Mouse (Mus musculus) lung, postnatal 25 days (tissue): ENCODE measurements around the gene Hipk4.

Source experiments
- DNase-seq: peaks from one replicate; pipeline ENCODE4 v3.0.0; 2022; ENCODE audit warnings: low spot score

The Hipk4 gene

DNA sequence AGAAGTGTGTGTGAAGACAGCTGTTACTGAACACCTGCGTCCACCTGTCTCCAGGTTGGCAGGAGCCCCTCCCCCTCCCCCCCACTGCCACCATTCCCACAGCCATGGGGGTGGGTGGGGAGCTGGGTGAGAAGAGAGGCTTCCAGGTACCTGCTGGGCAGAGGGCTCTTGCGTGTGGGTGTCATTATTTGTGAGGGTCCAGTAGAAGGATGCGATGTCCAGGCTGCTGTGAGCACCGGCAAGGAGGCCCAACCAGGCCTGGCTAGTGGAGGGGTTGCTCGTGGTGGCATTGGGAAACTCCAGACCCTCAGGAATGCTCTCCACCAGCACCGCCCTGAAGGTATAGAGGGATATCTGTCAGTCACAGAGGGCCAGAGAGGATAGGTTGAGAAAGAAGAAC lies 17.9 kb downstream of the Hipk4 start:
- no peak for DNase-seq

- DNase-seq: peak; percentile 54
Measured at GRCm38 (mm10) chr7:27541431-27541830, 18.4 kb downstream of the Hipk4 start.

- DNase-seq: no peak
Measured at GRCm38 (mm10) chr7:27541922-27542321, 18.9 kb downstream of the Hipk4 start.

DNA sequence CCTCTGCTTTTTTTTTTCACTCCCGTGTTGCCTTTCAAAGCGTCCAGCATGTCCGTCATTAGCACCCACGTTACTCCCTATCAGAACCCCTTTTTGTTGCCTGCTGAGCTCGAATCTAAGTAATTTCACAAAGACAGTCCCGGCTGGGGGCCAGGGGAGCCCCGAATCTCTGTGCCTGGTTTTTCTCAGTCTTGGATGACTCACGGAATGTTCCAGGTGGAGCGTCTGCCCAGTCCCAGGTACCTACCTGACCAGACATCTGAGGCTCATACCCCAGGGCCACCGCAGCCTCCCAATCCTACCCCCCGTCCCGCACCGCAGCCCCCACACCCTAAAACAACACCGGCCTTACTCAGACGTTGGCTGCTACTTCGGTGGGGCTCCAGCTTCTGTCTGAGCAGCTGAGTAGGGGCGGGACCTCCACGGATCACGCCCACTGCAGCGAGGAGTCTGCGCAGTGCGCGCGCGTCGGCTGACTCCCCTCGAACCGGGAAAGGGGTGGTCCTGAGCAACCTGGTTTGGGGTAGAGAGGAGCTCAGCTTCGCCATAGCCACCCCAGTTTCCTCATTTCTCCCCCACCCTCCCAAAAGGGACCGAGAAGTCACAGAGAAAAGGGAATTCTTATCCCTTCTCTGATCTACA lies 19.4 kb downstream of the Hipk4 start:
- peak; percentile 82 for DNase-seq

- DNase-seq: no peak
Measured at GRCm38 (mm10) chr7:27543065-27543464, 20.0 kb downstream of the Hipk4 start.

DNA sequence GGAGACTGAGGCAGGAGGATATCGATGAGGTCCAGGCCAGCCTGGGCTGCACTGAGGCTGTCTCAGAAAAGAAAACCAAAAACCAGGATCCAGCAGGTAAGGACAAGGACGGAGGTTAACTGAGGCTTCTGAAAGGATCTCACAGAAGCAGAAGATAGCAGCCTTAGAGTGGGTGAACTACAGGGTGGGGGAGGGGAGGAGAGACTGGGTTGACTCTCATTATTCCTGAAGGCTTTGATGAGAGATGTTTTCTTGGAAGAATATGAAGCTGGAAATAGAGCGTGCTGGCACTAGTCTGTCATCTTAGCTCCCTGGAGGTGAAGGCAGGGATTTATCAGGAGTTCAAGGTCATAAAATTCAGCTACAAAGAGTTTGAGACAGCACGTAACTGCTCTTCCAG lies 20.8 kb downstream of the Hipk4 start:
- DNase-seq: no peak

GRCm38 (mm10) chr7:27544675-27545370 lies 21.8 kb downstream of the Hipk4 start:
- peak; percentile 54 for DNase-seq

DNA sequence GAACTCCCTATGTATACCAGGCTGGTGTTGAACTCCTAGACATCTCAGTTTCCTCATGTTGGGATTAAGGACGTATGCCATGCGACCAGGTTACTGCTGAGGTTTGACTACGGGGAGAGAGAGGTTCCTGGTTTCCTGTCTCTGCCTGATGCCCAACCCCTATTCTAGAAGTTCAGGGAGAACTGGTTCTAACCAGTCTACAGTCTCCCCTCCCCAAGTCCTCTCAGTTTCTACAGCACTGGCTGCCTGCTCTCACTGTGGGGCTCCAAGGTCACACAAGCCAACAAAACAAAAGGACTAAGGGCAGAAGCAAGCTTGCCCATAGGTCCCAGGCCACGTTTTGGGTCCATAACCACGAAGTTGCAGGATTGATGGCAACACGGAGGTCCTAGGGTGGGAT lies 26.5 kb downstream of the Hipk4 start:
- DNase-seq: no peak

- DNase-seq: no peak
Measured at GRCm38 (mm10) chr7:27552070-27552469, 29.0 kb downstream of the Hipk4 start.

- DNase-seq: peak; percentile 99
Measured at GRCm38 (mm10) chr7:27552931-27553513, 30.0 kb downstream of the Hipk4 start, which contains the start of the genes Pld3 and 2310022A10Rik. Pld3 (minus strand) TSS chr7:27553218. 2310022A10Rik (plus strand) TSS chr7:27553233.

GRCm38 (mm10) chr7:27560291-27560887 lies 37.3 kb downstream of the Hipk4 start:
- DNase-seq: no peak

DNA sequence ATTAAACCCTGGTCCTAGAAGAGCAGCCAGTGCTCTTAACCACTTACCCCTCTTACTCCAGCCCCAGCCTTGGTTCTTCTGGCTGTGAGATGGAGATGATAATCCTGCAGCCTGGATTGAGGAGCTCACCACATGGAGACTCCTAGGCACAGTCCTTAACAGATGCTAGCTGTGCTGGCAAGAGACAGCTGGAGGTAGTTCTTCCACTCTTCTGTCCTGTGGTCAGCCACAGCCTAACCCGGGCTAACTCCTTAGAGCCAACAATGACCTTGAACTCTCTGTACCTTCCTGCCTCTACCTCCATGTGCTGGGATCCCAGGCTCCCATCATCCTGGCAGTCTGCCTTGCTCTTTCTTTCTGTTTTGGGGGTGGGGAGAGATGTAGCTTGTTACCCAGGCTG lies 37.9 kb downstream of the Hipk4 start:
- no peak for DNase-seq

GRCm38 (mm10) chr7:27569580-27570224 lies 46.6 kb downstream of the Hipk4 start:
- no peak for DNase-seq

DNA sequence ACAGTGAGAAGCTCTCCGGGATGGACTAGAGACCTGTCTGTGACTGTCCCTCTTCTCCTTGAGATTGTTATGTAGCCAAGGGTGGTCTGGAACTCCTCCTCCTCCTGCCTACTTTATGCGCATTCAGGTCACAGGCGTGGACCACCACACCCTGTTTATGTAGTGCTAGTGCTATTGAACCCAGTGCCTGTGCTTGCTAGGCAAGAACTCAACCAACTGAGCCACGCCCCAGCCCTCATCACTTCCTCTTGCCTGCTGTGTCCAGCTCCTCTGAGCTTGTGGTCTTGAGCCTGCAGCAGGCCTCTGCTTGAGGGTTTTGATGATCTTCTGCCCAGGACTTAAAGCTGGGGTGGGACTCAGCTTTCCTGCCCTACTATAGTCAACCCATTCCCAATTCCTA lies 49.1 kb downstream of the Hipk4 start:
- no peak for DNase-seq

- DNase-seq: no peak
Measured at GRCm38 (mm10) chr7:27574124-27574880, 51.2 kb downstream of the Hipk4 start.

DNA sequence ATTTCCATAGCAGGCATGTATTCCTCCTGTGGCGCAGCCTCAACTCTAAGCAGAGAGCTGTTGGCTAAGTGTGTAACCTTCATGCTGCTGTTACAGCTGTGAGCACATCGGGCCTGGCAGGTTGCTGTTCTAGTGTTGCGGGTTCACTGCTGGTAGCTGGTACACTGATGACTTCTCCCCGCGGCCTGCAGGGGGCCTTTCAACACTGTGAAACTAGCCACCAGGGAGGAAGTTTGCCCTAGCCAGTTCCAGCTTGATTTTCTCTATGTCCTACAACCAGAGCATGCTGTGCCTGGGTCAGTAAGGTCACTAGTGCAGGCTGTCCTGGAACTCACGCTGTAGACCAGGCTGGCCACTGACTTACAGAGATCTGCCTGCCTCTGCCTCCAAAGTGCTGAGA lies 53.8 kb downstream of the Hipk4 start:
- peak; percentile 62 for DNase-seq

DNA sequence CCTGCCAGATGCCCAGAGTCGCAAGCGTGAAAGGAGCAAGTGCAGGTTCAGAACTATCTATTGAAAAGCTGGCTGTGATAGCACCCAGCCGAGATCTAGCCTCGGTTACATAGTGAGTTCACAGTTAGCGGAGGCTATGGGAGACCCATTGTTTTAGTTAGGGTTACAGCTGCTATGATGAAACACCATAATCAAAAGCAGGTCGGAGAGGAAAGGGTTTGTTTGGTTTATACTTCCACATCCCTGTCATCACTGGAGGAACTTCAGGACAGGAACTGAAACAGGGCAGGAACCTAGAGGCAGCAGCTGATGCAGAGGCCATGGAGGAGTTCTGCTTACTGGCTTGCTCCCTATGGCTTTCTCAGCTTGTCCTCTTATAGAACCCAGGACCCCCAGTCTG lies 54.5 kb downstream of the Hipk4 start:
- no peak for DNase-seq

GRCm38 (mm10) chr7:27578465-27578864 lies 55.4 kb downstream of the Hipk4 start:
- no peak for DNase-seq

- DNase-seq: no peak
Measured at GRCm38 (mm10) chr7:27580380-27581174, 57.5 kb downstream of the Hipk4 start.
